Mouse (Mus musculus) spleen, adult 10 weeks (tissue): ENCODE measurements around the gene Gm4305. TPM values are rescaled to one million over a fixed set of nuclear protein-coding genes. Genes with fewer than 3 reads are reported as not detected.

Experiments
- polyA plus RNA-seq: library from polyadenylated mRNA; stranded (reverse); fragments of 350-450 nt; fragmentation: Illumina TruSeq; extraction: RNeasy Lipid Tissue Mini Kit (QIAGEN cat#74804); gene quantifications from one replicate; pipeline ENCODE4 v1.2.3, GENCODE M21; 2015; ENCODE audit warnings: low replicate concordance; ENCODE audit not compliant: insufficient read depth

Gm4305 gene
- polyA plus RNA-seq, result not detected

DNA sequence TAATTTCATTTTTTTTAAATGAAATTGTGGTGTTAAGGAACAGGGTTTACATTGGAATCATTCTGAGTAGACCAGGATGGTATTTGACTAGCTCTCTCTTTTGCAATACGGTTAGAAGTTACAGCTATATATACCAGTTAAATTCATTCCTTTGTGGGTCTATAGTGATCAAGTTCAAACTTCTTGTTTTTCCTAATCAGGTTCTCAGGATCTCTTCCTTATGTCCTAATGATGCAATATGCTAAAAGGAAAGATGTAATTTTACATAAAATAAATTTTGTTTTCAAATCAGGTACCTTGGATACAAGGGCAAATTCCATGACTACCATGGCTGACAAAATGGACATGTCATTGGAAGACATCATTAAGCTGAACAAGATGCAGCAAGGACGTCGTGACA lies at the start of gene Gm4305:
Gene Gm4305, plus strand, starts transcription at position 301 of the 400 bp plus-strand sequence.

DNA sequence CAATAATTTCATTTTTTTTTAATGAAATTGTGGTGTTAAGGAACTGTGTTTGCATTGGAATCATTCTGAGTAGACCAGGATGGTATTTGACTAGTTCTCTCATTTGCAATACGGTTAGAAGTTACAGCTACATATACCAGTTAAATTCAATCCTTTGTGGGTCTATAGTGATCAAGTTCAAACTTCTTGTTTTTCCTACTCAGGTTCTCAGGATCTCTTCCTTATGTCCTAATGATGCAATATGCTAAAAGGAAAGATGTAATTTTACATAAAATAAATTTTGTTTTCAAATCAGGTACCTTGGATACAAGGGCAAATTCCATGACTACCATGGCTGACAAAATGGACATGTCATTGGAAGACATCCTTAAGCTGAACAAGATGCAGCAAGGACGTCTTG lies 15.5 kb upstream of the Gm4305 start, which contains the start of gene Gm4301:
Gene Gm4301, plus strand, starts transcription at position 301 of the 400 bp plus-strand sequence.

GRCm38 (mm10) chr10:100340536-100340935 lies 10.4 kb upstream of the Gm4305 start, which contains the start of gene Gm4302:
Gm4302 (plus strand) TSS chr10:100340836.

GRCm38 (mm10) chr10:100345672-100346071 lies 5.2 kb upstream of the Gm4305 start, which contains the start of gene Gm4303:
Gm4303 (plus strand) TSS chr10:100345972.

DNA sequence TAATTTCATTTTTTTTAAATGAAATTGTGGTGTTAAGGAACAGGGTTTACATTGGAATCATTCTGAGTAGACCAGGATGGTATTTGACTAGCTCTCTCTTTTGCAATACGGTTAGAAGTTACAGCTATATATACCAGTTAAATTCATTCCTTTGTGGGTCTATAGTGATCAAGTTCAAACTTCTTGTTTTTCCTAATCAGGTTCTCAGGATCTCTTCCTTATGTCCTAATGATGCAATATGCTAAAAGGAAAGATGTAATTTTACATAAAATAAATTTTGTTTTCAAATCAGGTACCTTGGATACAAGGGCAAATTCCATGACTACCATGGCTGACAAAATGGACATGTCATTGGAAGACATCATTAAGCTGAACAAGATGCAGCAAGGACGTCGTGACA lies 10.1 kb downstream of the Gm4305 start, which contains the start of gene Gm4307:
Gene Gm4307, plus strand, starts transcription at position 301 of the 400 bp plus-strand sequence.

GRCm38 (mm10) chr10:100382460-100382859 lies 31.6 kb downstream of the Gm4305 start, which contains the start of gene Gm4312:
Gm4312 (minus strand) TSS chr10:100382560.

Other genes starting within 250 kb of the Gm4305 start
- not detected for gene Gm4301, start 15.4 kb upstream of the Gm4305 start, polyA plus RNA-seq
- not detected for gene Gm4302, start 10.3 kb upstream of the Gm4305 start, polyA plus RNA-seq
- not detected for gene Gm4303, start 5.1 kb upstream of the Gm4305 start, polyA plus RNA-seq
- gene Gm4307, start 10.2 kb downstream of the Gm4305 start, polyA plus RNA-seq, result not detected
- not detected for gene Gm4312, start 31.5 kb downstream of the Gm4305 start, polyA plus RNA-seq
- 7.8 TPM for gene Tmtc3, start 136.3 kb downstream of the Gm4305 start, polyA plus RNA-seq
- 6.2 TPM for gene Cep290, start 136.5 kb downstream of the Gm4305 start, polyA plus RNA-seq
- gene 4930430F08Rik, start 239.3 kb downstream of the Gm4305 start, polyA plus RNA-seq, result 11.9 TPM
- not detected for gene 1700017N19Rik, start 239.4 kb downstream of the Gm4305 start, polyA plus RNA-seq